Mouse (Mus musculus) left cerebral cortex, postnatal 36 days (tissue): ENCODE data around the gene Rln3. TPM values are rescaled to one million over a fixed set of nuclear protein-coding genes. Genes with fewer than 3 reads are reported as not detected.
A peak's percentile ranks its signal among the peaks of the same experiment; 100 is the strongest.

ENCODE experiments used
- DNase-seq, 2 experiments: peaks; one replicate each; pipeline ENCODE4 v3.0.0; 2021 to 2022; ENCODE audit warnings: low spot score in 2 of 2, mixed read lengths in 1 of 2
- intact Hi-C: fragments of 180-260 bp; cut with DNase I; formaldehyde crosslinking; loops from one replicate; pipeline ENCODE4 v1.15.1; 2025
- microRNA-seq: library from miRNA; unstranded; fragments of <30 nt; microRNA quantifications from one replicate; pipeline ENCODE4 v1.2.0, GENCODE M21; 2022
- total RNA-seq, 2 experiments: library from RNA; stranded (reverse); gene quantifications; 2 replicates each; pipeline ENCODE4 v1.2.3; 2021

Rln3 gene
- total RNA-seq, 2 experiments from 2014 or later, result not detected

DNA sequence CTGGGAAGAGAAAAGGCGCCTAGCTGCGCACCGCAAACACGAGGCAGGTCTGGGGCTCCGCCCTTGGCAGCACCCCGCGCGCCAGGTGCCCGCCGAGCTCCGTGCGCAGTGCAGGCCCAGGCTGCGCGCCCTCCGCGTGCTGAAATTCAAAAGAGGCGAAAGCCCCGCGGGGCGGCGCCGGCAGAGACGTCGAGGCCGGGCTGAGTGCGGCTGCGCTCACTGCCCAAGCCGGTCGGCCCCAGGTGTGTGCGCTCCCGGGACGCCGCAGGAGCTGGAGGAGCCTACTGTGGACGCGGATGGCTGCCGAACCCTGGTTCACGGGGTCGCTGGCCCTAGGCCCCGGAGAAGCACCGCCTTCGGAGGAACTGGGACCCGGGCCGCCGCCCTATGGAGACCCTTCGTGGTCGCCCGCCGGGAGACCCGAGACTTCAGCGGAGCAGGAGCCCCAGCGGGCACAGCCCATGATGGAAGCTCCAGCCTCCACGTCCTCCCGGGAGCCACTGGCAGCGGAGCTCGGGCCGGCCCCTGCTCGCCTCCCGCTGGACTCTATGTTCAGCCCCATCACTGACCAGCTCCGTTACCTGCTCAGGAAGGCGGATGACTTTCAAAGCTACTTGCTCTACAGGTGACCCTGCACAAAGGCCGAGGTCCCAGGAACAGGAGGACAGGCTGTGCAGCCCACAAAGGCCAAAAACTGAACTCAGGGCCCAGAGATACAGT, 43.4 kb downstream of the Rln3 start, which contains the start of gene 1700067K01Rik:
1700067K01Rik (plus strand) TSS at position 222 of the 720 bp plus-strand sequence.
- intact Hi-C loops, result no loop called here
- no peak for DNase-seq

DNA sequence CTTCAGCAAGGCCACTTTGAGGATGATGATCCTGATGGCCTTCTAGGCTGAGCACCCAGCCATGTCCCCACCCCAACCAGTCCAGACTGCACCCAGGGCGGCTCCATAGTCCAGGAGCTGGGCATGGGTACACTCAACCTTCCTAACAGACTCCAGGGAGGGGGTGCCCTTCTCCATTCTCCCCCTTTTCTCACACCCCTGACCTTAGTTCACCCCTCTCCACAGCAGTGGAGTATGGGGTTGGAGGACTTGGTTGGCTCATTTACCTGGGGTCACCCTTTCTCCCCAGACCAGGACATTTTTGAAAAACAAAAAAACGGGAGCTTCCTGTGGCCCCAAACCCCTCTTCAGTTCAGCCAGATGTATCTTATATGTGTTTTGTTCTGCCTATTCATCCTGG, 45.0 kb downstream of the Rln3 start:
- intact Hi-C loops, result loop anchor here (5.0 kb wide), 1 partner anchor 98 kb away; the partner anchor contains the start of gene Adgrl1
- no peak for DNase-seq

DNA sequence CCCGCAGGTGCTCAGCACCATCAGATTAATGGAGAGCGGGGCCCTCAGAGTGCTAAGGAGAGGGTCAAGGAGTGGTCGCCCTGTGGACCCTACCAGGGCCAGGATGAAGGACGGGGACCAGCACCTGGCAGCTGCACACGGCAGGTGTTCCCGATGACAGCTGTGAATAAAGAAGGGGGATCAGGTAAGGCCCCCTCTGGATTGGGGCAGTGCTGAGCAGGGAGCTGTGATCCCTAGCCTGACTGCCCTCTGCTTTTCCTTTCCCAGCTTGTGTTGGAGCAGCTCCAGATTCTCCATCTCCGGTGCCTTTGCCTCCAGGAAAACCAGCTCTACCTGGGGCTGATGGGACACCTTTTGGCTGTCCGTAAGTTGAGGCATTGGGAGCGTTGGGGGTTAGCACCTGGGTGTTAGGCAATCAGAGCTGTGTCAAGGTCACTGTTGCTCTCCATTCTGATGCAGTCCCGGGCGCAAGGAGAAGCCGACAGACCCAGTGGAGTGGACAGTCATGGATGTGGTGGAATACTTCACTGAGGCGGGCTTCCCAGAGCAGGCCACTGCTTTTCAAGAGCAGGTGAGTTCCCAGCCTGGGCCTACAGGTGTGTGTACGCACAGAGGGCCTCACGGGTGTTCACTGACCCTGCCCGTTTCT, 45.6 kb downstream of the Rln3 start:
- intact Hi-C loops, result loop anchor here (5.0 kb wide), 1 partner anchor 97 kb away; the partner anchor contains the start of gene Adgrl1
- no peak for DNase-seq

DNA sequence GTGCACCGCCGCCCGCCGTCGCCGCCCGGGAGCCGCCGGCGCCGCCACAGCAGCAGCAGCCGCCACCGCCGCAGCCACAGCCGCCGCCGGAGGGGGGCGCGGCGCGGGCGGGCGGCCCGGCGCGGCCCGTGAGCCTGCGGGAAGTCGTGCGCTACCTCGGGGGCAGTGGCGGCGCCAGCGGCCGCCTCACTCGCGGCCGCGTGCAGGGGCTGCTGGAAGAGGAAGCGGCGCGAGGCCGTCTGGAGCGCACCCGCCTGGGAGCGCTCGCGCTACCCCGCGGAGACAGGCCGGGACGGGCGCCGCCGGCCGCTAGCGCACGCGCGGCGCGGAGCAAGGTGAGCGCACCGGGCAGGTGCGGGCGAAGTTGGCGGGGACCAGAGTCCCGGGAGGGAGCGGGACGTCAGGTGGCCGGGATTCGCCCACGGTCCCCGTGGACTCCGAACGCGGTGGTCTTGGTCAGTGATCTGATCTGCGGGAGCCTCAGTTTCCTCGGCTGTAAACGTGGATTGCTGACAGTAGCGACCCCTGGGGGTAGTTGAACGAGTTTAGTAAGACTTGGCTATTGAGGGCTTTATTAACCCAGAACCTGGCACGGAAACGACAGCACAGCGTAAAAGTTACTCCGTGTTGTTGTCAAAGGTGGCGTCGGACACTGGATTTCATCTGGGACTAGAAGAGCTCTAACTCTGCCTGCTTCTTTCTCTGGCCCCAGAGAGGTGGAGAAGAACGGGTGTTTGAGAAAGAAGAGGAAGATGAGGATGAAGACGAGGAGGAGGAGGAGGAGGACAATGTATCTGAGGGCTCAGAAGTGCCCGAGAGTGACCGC, 46.4 kb downstream of the Rln3 start:
- peak; percentile 64 to 65 for DNase-seq
- intact Hi-C loops, result loop anchor here (5.0 kb wide), 1 partner anchor 96 kb away; the partner anchor contains the start of gene Adgrl1

DNA sequence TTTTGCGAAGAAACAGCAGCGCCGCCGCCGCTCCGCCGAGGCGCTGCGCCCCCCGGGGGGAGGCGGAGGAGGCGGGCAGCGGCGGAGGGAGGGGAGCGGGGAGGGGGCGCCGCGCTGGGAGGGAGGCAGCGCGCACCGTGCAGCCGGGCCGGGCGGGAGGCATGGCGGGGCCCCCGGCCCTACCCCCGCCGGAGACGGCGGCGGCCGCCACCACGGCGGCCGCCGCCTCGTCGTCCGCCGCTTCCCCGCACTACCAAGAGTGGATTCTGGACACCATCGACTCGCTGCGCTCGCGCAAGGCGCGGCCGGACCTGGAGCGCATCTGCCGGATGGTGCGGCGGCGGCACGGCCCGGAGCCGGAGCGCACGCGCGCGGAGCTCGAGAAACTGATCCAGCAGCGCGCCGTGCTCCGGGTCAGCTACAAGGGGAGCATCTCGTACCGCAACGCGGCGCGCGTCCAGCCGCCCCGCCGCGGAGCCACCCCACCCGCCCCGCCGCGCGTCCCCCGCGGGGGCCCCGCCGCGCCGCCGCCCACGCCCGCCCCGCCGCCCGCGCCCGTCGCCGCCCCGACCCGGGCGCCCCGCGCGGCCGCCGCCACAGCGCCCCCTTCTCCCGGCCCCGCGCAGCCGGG, 47.2 kb downstream of the Rln3 start, which contains the start of gene Samd1:
Samd1 (plus strand) TSS at position 162 of the 631 bp plus-strand sequence.
- intact Hi-C loops, result loop anchor here (5.0 kb wide), 1 partner anchor 95 kb away; the partner anchor contains the start of gene Adgrl1

DNA sequence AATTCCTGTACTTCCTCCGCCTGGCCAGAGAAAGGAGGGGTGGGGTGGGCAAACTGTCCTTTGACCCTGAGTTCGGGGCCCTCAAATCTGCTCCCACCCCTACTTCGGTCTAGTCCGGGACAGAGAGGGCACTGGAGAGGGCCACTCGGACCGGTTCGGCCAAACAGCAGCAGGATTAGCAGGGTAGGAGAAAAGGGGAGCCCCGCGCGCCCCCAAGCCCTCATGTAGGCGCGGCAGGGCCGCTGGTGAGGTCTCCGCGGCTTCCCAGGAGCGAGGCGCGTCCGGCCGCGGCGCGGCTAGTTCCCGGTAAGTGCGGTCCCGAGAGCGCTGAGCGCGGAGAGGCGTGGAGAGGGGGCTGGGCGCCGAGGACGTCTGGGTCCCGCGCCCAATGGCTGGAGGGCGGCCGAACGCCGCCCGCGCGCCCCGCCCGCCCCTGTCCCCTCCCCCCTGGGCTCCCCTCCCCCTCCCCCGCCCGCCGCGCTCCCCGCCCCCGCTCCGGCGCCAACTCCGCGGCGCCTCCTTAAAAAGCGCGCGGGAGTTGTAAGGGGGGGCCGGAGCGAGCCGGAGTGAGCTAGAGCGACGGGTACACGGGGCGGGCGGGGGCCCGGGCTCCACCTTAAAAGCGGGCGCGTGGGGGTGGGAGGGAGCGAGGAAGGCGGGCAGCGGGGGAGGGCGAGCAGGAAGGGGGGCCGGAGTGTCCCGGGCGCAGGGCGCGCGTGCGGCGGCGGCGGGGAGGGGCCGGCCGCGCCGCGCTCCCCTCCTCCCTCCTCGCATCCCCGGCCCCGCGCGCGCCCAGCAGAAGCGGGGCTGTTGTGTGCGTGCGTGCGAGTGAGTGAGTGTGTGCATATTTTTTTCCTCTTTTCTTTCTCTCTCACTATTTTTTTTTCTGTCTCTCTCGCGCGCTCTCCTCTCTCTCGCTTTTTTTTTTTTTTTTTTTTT, 48.0 kb downstream of the Rln3 start:
- DNase-seq, result peak; percentile 75 to 79
- intact Hi-C loops, result loop anchor here (5.0 kb wide), 1 partner anchor 95 kb away; the partner anchor contains the start of gene Adgrl1

More for the DNA sequence above, 47.2 kb downstream of the Rln3 start, which contains the start of gene Samd1:
- peak; percentile 62 to 68 for DNase-seq

DNA sequence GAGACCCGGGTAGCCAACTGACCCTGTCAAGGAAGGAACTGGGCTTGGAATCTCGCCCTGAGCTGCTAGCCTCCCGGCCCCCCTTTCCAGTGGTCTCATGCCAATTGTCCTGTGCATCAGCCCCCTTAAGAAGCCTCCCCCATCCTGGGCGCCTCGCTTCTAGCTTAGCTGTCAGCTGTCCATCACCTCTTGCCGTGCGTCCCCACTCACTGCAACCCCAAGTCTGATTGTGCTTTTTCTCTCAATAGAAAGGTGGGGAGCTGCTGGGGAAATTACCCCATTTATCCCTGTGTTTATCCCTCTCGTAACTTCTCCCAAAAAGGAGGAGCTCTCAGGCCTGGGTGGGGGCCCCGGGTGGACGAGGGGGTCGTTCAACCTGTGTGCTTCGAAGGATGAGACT, 48.8 kb downstream of the Rln3 start:
- intact Hi-C loops, result loop anchor here (5.0 kb wide), 1 partner anchor 94 kb away; the partner anchor contains the start of gene Adgrl1
- no peak for DNase-seq

DNA sequence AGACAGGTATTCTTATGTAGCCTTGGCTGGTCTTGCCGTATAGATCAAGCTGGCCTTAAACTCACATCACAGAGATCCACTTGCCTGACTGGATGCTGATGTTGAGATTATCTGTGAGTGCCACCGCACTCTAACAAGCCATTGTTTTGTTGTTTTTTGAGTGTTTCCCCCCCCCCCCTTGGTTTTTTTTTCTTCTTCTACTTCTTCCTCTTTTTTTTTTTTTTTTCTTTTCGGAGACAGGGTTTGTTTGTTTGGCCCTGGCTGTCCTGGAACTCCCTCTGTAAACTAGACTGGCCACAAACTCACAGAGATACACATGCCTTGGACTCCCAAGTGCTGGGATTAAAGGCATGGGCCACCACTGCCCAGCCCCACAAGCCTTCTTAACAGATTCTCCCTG, 50.8 kb downstream of the Rln3 start:
- intact Hi-C loops, result no loop called here
- no peak for DNase-seq

Small RNAs within 50 kb of the gene (microRNA-seq; reads per million reads assigned to microRNA genes)
- gene Mir1199 (3.3 reads per million, percentile 7 among the genes with 10 or more reads in this experiment), gene Mir709 (not detected), gene Mir8111 (3.8 reads per million, percentile 10 among the genes with 10 or more reads in this experiment)

Other genes starting within 250 kb of the Rln3 start
- gene Adgrl1, start 144.9 kb downstream of the Rln3 start, total RNA-seq, result 100 to 1,000 TPM; 422 to 433 TPM
- gene Gm10644, start 89.8 kb downstream of the Rln3 start, total RNA-seq, result under 1 TPM; 0.25 to 0.54 TPM
- gene Asf1b, start 89.5 kb downstream of the Rln3 start, total RNA-seq, result under 1 TPM; 0.39 to 0.48 TPM
- 100 to 1,000 TPM; 243 to 267 TPM for gene Prkaca, start 72.0 kb downstream of the Rln3 start, total RNA-seq
- 10 to 100 TPM; 41.5 to 46.6 TPM for gene Samd1, start 47.3 kb downstream of the Rln3 start, total RNA-seq
- gene 1700067K01Rik, start 43.5 kb downstream of the Rln3 start, total RNA-seq, result under 1 TPM in 1 of 2 experiments, not detected in 1; 0.59 TPM
- 1 to 10 TPM; 1.3 to 3.1 TPM for gene 2210011C24Rik, start 32.8 kb downstream of the Rln3 start, total RNA-seq
- gene Palm3, start 23.5 kb downstream of the Rln3 start, total RNA-seq, result 1 to 10 TPM; 1.7 to 2.7 TPM
- under 1 TPM; 0.49 to 0.52 TPM for gene Il27ra, start 2.4 kb downstream of the Rln3 start, total RNA-seq
- gene Gm10643, start 20.1 kb upstream of the Rln3 start, total RNA-seq, result 1 to 10 TPM; 4.1 to 4.4 TPM
- gene Rfx1, start 21.8 kb upstream of the Rln3 start, total RNA-seq, result 10 to 100 TPM; 17.9 to 32.4 TPM
- 10 to 100 TPM; 15.7 to 19.8 TPM for gene Dcaf15, start 59.8 kb upstream of the Rln3 start, total RNA-seq
- not detected for gene Podnl1, start 81.0 kb upstream of the Rln3 start, total RNA-seq
- 10 to 100 TPM; 51.1 to 53.6 TPM for gene Cc2d1a, start 102.9 kb upstream of the Rln3 start, total RNA-seq
- gene 4930432K21Rik, start 103.0 kb upstream of the Rln3 start, total RNA-seq, result 1 to 10 TPM; 1.7 to 2.1 TPM
- 1 to 10 TPM; 3.7 to 3.9 TPM for gene Nanos3, start 140.2 kb upstream of the Rln3 start, total RNA-seq
- gene Zswim4, start 192.1 kb upstream of the Rln3 start, total RNA-seq, result 10 to 100 TPM; 12.5 to 16.9 TPM
- gene D8Ertd738e, start 204.7 kb upstream of the Rln3 start, total RNA-seq, result 100 to 1,000 TPM; 113 to 146 TPM
- gene Mri1, start 212.3 kb upstream of the Rln3 start, total RNA-seq, result 10 to 100 TPM; 14.4 to 15.9 TPM
- 10 to 100 TPM; 23.1 to 28.2 TPM for gene Ccdc130, start 225.4 kb upstream of the Rln3 start, total RNA-seq